Mouse (Mus musculus) lung, adult 2 months (tissue): Measurements from ENCODE around the gene Leng9. TPM values are rescaled to one million over a fixed set of nuclear protein-coding genes. Genes with fewer than 3 reads are reported as not detected.

Source experiments
- DNase-seq: peaks from one replicate; pipeline ENCODE4 v3.0.0; 2022
- H3K4me1 ChIP-seq: fragments of 200-500 bp; 2 replicates; pipeline ENCODE4 v1.6.1; 2011; ENCODE audit warnings: low read length; ENCODE audit not compliant: control insufficient read depth, insufficient read depth
- H3K4me3 ChIP-seq: fragments of 200-500 bp; replicated peaks from 2 replicates; pipeline ENCODE3; 2011; ENCODE audit warnings: low read depth, mild to moderate bottlenecking, control low read depth, low read length; ENCODE audit errors: extremely low read depth
- CTCF ChIP-seq: fragments of 200-500 bp; IDR thresholded peaks from 2 replicates; pipeline ENCODE4 v1.5.1; 2011; ENCODE audit warnings: mild to moderate bottlenecking, low read length, control low read depth; ENCODE audit not compliant: insufficient read depth
- POLR2A ChIP-seq: fragments of 200-500 bp; IDR thresholded peaks from 2 replicates; pipeline ENCODE4 v1.6.1; 2011; ENCODE audit warnings: low read depth, mild to moderate bottlenecking, control low read depth, low read length, borderline replicate concordance; ENCODE audit errors: extremely low read depth
- WGBS: fragments of 180-500 bp; shearing (Covaris S2); methylation state at CpG from one replicate; pipeline ENCODE4 v1.1.7; 2018; 5-methylcytosine and 5-hydroxymethylcytosine counted together
- polyA plus RNA-seq: library from polyadenylated mRNA; depleted of rRNA; stranded (reverse); fragments of >200 nt; gene quantifications from 2 replicates; pipeline ENCODE4 v1.2.3, GENCODE M21; 2012; rRNA removed

The Leng9 gene
- polyA plus RNA-seq, 1 experiment = 8.6 TPM

DNA sequence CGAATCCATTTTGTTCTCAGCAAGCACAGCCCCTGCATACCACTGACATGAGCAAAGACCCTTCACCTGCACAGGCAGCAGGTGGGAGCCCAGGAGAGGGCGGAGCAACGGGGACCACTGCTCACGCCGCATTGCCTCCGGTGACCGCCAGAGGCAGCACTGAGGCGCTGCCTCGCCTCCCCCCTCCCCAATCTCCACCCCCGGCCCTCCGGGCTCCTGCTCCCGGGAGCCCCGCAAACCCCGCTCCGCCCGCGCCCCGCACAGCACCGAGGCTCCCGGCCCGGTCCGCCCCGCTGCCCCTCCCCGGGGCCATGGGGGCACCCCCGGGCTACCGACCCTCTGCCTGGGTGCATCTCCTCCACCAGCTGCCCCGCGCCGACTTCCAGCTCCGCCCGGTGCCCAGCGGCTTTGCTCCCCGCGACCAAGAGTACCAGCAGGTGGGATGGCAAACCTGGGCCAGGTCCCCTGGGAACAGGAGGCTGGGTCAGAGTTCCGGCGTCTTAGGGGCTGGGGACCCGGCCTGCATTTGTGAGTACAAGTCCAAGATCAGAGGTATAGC lies 30.8 kb downstream of the Leng9 start, which contains the start of gene Ttyh1:
Gene Ttyh1, plus strand, starts transcription at position 65 of the 559 bp plus-strand sequence.
- H3K4me1 ChIP-seq = no peaks in the 10 kb centered on the region; the same call in none of the 2 replicates
- peak; percentile 40 for TF ChIP-seq CTCF
- no peak for TF ChIP-seq POLR2A
- 1% methylated on average over 37 of the region's 37 CpGs for WGBS
- no peak within 1 kb of the TSS for H3K4me3 ChIP-seq
- DNase-seq = no peak

GRCm38 (mm10) chr7:4117050-4117814 lies 32.9 kb downstream of the Leng9 start:
- WGBS = 69% methylated on average over 8 of the region's 8 CpGs
- TF ChIP-seq POLR2A (no peak), CTCF (no peak)
- no peak for DNase-seq
- no peak overlapping the region for H3K4me3 ChIP-seq
- no peaks in the 10 kb centered on the region; the same call in 1 of the 2 replicates for H3K4me1 ChIP-seq

DNA sequence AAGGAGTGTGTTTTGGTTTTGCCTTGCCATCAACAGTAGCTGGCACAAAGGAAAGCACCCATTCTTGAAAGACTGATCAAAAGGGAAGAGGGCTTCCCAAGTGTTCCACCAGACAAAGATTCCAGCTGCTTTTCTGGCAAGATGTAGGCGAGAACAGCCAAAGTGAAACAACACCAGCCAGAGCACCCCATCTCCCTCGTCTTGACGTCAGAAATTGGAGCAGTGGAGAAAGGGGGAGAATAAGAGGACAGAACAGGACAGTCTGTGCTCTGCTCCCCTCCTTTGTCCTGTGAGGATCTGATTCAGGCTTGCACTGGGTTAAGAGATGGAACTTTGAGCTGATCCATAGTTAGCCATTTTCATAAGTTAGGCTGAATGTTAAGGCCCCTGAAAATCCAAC lies 38.4 kb downstream of the Leng9 start:
- Histone ChIP-seq H3K4me3 (no peak overlapping the region), H3K4me1 (no peaks in the 10 kb centered on the region)
- WGBS = 46% methylated on average over 3 of the region's 3 CpGs
- DNase-seq = no peak
- TF ChIP-seq CTCF = no peak
- no peak for TF ChIP-seq POLR2A

DNA sequence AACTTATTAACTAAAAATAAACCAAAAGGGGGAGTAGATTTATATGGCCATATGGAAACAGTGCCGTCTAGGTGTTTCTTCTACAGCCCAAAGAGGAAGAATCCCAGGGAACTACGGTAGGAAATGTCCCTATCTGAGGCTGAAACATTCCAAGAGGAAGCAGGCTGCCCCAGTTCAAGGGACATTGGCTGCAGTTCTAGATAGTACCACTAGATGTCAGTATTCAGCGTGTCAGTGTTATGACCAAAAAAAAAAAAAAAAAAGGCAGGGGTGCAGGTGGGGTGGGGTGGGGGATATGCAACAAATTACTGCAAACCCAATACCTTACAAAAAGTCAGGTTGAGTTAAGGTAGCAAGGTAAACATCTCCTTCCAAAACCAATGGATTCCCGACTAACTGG lies 46.8 kb downstream of the Leng9 start:
- DNase-seq = no peak
- Histone ChIP-seq H3K4me3 (no peak overlapping the region), H3K4me1 (no peaks in the 10 kb centered on the region)
- WGBS = 11% methylated on average over 4 of the region's 4 CpGs
- TF ChIP-seq CTCF (peak; percentile 20), POLR2A (no peak)

GRCm38 (mm10) chr7:4101144-4101543 lies 49.0 kb downstream of the Leng9 start:
- DNase-seq = no peak
- H3K4me1 ChIP-seq = no peaks in the 10 kb centered on the region
- 84% methylated on average over 5 of the region's 5 CpGs for WGBS
- no peak for TF ChIP-seq CTCF
- no peak for TF ChIP-seq POLR2A
- H3K4me3 ChIP-seq = no peak overlapping the region

DNA sequence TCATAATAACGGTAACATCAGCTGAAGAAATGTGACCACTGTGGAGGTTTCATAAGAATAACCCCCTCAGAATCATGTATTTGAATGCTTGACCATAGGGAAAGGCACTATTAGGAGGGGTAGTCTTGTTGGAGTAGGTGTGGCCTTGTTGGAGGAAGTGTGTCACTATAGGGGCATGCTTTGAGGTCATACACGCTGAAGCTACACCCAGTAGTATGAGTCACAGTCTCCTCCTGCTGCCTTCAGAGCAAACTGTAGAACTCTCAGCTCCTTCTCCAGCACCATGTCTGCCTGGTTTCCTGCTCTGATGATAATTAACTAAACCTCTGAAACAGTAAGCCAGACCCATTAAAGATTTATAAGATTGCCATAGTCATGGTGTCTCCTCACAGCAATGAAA lies 51.3 kb downstream of the Leng9 start:
- Histone ChIP-seq H3K4me1 (no peaks in the 10 kb centered on the region), H3K4me3 (no peak overlapping the region)
- DNase-seq = no peak
- no peak for TF ChIP-seq POLR2A
- TF ChIP-seq CTCF = no peak
- 47% methylated on average over 2 of the region's 2 CpGs for WGBS

DNA sequence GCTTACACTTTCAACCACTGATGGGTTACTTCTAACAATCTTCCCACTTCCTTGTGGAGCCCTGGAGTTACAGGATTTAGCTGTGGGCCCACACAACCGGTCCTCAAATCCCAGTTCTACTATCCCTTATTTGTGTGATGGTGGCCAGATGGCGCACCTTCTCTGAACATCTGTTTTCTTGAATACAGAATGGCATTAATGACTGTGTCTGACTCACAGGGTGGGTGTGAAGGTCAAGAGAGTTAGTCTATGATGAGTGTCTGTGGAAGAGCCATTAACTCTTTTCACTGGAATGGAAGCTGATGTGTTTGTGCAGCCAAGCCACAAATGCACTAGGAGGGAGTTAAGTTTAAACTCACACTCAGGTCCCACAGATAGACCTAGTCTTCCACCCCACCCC lies 51.9 kb downstream of the Leng9 start:
- no peaks in the 10 kb centered on the region for H3K4me1 ChIP-seq
- no peak overlapping the region for H3K4me3 ChIP-seq
- no peak for TF ChIP-seq CTCF
- TF ChIP-seq POLR2A = no peak
- DNase-seq = no peak
- 70% methylated on average over 2 of the region's 2 CpGs for WGBS

Other genes starting within 250 kb of the Leng9 start
- 4.0 and 4.3 TPM in 2 replicates for gene Lilra6, start 234.9 kb downstream of the Leng9 start, polyA plus RNA-seq
- gene Lair1, start 87.2 kb downstream of the Leng9 start, polyA plus RNA-seq = 4.7 and 7.2 TPM in 2 replicates
- 2.6 and 3.0 TPM in 2 replicates for gene Ttyh1, start 31.0 kb downstream of the Leng9 start, polyA plus RNA-seq
- gene Leng8, start 13.3 kb downstream of the Leng9 start, polyA plus RNA-seq = 648 and 958 TPM in 2 replicates
- 46.9 and 51.8 TPM in 2 replicates for gene Cdc42ep5, start 14.5 kb upstream of the Leng9 start, polyA plus RNA-seq
- 3.1 and 3.3 TPM in 2 replicates for gene Lilra5, start 87.4 kb upstream of the Leng9 start, polyA plus RNA-seq
- 1.7 and 2.5 TPM in 2 replicates for gene Ncr1, start 187.3 kb upstream of the Leng9 start, polyA plus RNA-seq
- 0.41 and 0.49 TPM in 2 replicates for gene Gp6, start 247.4 kb upstream of the Leng9 start, polyA plus RNA-seq